Mouse (Mus musculus) CH12.LX (cell line): ENCODE data around the gene Rnd1.

Experiments used
- CHD1 ChIP-seq: IDR thresholded peaks from 2 replicates; pipeline ENCODE4 v1.6.1; 2012; ENCODE audit warnings: low read depth, low read length, improper control_type of control experiment, inconsistent platforms
- CHD2 ChIP-seq: IDR thresholded peaks from 2 replicates; pipeline ENCODE4 v1.6.1; 2011; ENCODE audit warnings: low read length, improper control_type of control experiment
- CTCF ChIP-seq, 2 experiments: IDR thresholded peaks in 1 of 2; conservative IDR thresholded peaks in 1 of 2; 2 replicates each; pipeline ENCODE4 v1.5.1; 2011 to 2012; ENCODE audit warnings: low read depth in 2 of 2, low read length in 2 of 2, improper control_type of control experiment in 1 of 2, inconsistent platforms in 1 of 2, mild to moderate bottlenecking in 1 of 2, moderate library complexity in 1 of 2
- EP300 ChIP-seq: IDR thresholded peaks from 2 replicates; pipeline ENCODE4 v1.6.1; 2011; ENCODE audit warnings: low read length, improper control_type of control experiment
- JUND ChIP-seq: conservative IDR thresholded peaks from 2 replicates; pipeline ENCODE4 v1.6.1; 2011; ENCODE audit warnings: low read depth, low read length, improper control_type of control experiment
- MAFK ChIP-seq: IDR thresholded peaks from 2 replicates; pipeline ENCODE4 v1.6.1; 2011; ENCODE audit warnings: low read length, improper control_type of control experiment; ENCODE audit not compliant: insufficient replicate concordance
- MAX ChIP-seq: IDR thresholded peaks from 2 replicates; pipeline ENCODE4 v1.6.1; 2011; ENCODE audit warnings: low read length, improper control_type of control experiment
- MAZ ChIP-seq: IDR thresholded peaks from 2 replicates; pipeline ENCODE4 v1.6.1; 2012; ENCODE audit warnings: low read depth, mild to moderate bottlenecking, inconsistent platforms, low read length, improper control_type of control experiment, moderate library complexity
- MYC ChIP-seq: IDR thresholded peaks from 2 replicates; pipeline ENCODE4 v1.6.1; 2011; ENCODE audit warnings: low read depth, mild to moderate bottlenecking, improper control_type of control experiment, low read length
- TCF12 ChIP-seq: IDR thresholded peaks from 2 replicates; pipeline ENCODE4 v1.6.1; 2014; ENCODE audit warnings: low read depth, mild to moderate bottlenecking, inconsistent platforms, low read length, improper control_type of control experiment
- USF1 ChIP-seq: IDR thresholded peaks from 2 replicates; pipeline ENCODE4 v1.6.1; 2014; ENCODE audit warnings: low read depth, mild to moderate bottlenecking, inconsistent platforms, low read length, improper control_type of control experiment

DNA sequence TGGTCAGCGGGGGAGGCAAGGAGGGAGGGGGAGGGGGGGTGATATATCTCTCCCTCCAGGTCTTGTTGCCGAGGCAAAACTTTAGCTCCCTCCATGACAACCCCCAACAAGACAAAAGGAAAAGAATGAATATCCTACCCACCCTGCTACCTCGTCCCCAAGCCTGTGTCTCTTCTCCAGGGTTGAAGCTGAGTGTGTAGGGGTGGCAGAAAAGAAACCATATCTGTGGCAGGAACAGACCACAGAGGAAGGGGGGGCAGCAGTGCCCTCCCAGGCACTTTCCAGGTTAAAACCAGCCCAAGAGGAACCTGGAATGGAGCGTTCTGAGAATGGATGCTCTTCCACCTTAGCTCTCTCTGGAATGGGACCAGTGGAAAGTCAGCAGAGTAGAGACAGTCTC lies 46.7 kb downstream of the Rnd1 start, which contains the start of gene Cacnb3:
- no peak for TF ChIP-seq CTCF (conservative IDR thresholded peaks at IDR 0.05 in 1 of 2, IDR thresholded peaks at IDR 0.05 in 1 of 2; ENCODE audit: low read depth in 2 of 2, low read length in 2 of 2)
- TF ChIP-seq TCF12 = no peak
- TF ChIP-seq MYC = no peak
- TF ChIP-seq MAX = no peak
- no peak for TF ChIP-seq EP300
- TF ChIP-seq JUND = no peak
- no peak for TF ChIP-seq CHD2
- TF ChIP-seq MAZ = no peak
- no peak for TF ChIP-seq USF1
- no peak for TF ChIP-seq CHD1
- no peak for TF ChIP-seq MAFK
